ENCODE assay signal across 8 mouse cellular contexts in the genomic region with DNA sequence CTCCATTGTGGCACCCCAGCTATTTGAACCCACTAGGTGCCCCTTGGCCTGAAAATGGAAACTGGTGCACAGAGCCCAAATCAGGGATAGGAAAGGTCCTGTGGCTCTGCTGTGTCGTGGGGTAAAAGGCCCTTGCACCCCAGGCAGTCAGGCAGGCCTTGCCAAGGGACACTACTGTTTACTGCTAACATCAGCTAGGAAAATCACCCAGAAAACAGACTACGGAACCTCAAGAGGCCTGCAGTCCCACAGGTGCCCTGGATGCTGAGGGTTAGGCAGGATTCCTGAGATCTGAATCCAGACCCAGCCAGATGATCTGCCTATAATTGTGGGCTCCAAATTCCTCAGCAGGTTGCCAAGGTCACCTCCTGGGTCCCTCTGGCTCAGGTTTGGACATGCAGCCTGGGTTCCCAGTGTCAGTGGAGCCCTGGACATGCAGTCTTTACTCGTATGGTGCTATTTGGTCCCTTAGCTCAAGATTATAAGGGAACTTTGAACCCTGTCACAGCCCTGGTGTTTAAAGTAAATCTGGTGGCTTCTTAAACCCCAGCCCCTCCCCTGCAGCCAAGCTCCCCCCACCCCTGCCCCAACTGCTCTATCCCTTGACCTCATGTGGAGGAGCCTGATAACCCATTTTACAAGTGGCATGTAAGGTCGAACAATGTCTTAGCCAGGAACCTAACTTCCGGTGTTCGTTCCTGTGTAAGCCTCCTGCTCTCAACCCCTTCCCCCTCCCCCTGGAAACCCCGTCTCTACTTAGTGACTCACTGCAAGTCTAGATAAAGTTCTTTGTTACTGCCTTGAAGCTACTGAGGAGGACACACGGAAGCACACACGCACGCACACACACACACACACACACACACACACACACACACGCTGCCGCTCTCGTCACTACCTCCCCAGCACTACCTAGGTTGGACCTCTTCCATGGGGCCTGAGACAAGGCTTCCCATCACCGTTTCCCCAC. TPM values are rescaled to one million over a fixed set of nuclear protein-coding genes. Genes with fewer than 3 reads are reported as not detected.
DNase-seq lines count a peak whose midpoint lies in the region; ATAC-seq and TF ChIP-seq lines count a peak whose summit lies in the region.

No protein-coding gene starts in this region.

- H3K36me3 ChIP-seq in embryonic facial prominence, embryonic 11.5 days (replicated peaks; ENCODE audit: control insufficient read depth, insufficient read depth, low read depth, low read length): no peaks in the 10 kb centered on the region
- no peaks in the 10 kb centered on the region for H3K36me3 ChIP-seq in kidney, embryonic 15.5 days
- H3K36me3 ChIP-seq in neural tube, embryonic 15.5 days: no peaks in the 10 kb centered on the region
- no peaks in the 10 kb centered on the region for H3K36me3 ChIP-seq in midbrain, postnatal 0 days (ENCODE audit: insufficient read depth, low read length)

- no peak overlapping the region for H3K9ac ChIP-seq in embryonic facial prominence, embryonic 11.5 days (replicated peaks; ENCODE audit: low read length)
- no peak overlapping the region for H3K9ac ChIP-seq in kidney, embryonic 15.5 days
- H3K9ac ChIP-seq in neural tube, embryonic 15.5 days (replicated peaks): no peak overlapping the region
- no peak overlapping the region for H3K9ac ChIP-seq in midbrain, postnatal 0 days (replicated peaks; ENCODE audit: low read length, poor library complexity, severe bottlenecking)

- no peak overlapping the region for H3K27ac ChIP-seq in embryonic facial prominence, embryonic 11.5 days (replicated peaks; ENCODE audit: low read depth, low read length)
- peak overlapping the region; percentile 39 for H3K27ac ChIP-seq in kidney, embryonic 15.5 days
- no peak overlapping the region for H3K27ac ChIP-seq in neural tube, embryonic 15.5 days (replicated peaks)
- no peak overlapping the region for H3K27ac ChIP-seq in midbrain, postnatal 0 days (ENCODE audit: low read depth, low read length)

- no peak for TF ChIP-seq CTCF in midbrain, postnatal 0 days (IDR thresholded peaks at IDR 0.05)

- peak; percentile 15 to 41 for DNase-seq in urinary bladder, adult 18-20 months (ENCODE audit: low spot score in 2 of 2)
- no peak for DNase-seq in urinary bladder, postnatal 4 days (ENCODE audit: low spot score in 2 of 2)
- DNase-seq in embryonic facial prominence, embryonic 11.5 days (ENCODE audit: low spot score): peak; percentile 26
- peak; percentile 39 for DNase-seq in lung, postnatal 25 days (ENCODE audit: low spot score)
- no peak for DNase-seq in cerebellum, postnatal 4 days (ENCODE audit: low spot score in 2 of 2)
- DNase-seq in midbrain, postnatal 0 days (ENCODE audit: low spot score): no peak

- H3K4me3 ChIP-seq in embryonic facial prominence, embryonic 11.5 days (ENCODE audit: low read depth, low read length): no peak overlapping the region
- no peak overlapping the region for H3K4me3 ChIP-seq in kidney, embryonic 15.5 days (replicated peaks)
- no peak overlapping the region for H3K4me3 ChIP-seq in neural tube, embryonic 15.5 days (replicated peaks)
- H3K4me3 ChIP-seq in midbrain, postnatal 0 days (ENCODE audit: low read depth, low read length): no peak overlapping the region

- 78% methylated on average over 14 of the region's 14 CpGs for WGBS in embryonic facial prominence, embryonic 11.5 days
- 53% methylated on average over 14 of the region's 14 CpGs for WGBS in kidney, embryonic 15.5 days
- 78% methylated on average over 14 of the region's 14 CpGs for WGBS in neural tube, embryonic 15.5 days
- 72% methylated on average over 14 of the region's 14 CpGs for WGBS in midbrain, postnatal 0 days

- no peak for ATAC-seq in embryonic facial prominence, embryonic 11.5 days (replicated peaks; ENCODE audit: insufficient number of reproducible peaks, low FRiP score, low TSS enrichment, low read depth)
- ATAC-seq in kidney, embryonic 15.5 days (replicated peaks; ENCODE audit: low FRiP score): peak; percentile 49; the same call in 1 of the 2 replicates
- ATAC-seq in neural tube, embryonic 15.5 days (ENCODE audit: low FRiP score): no peak
- no peak for ATAC-seq in midbrain, postnatal 0 days (ENCODE audit: low FRiP score)

- no peaks in the 10 kb centered on the region for H3K27me3 ChIP-seq in embryonic facial prominence, embryonic 11.5 days (ENCODE audit: control insufficient read depth, insufficient read depth, low read length)
- H3K27me3 ChIP-seq in kidney, embryonic 15.5 days: no peaks in the 10 kb centered on the region
- no peaks in the 10 kb centered on the region for H3K27me3 ChIP-seq in neural tube, embryonic 15.5 days (replicated peaks)
- H3K27me3 ChIP-seq in midbrain, postnatal 0 days (ENCODE audit: insufficient read depth, low read length): no peaks in the 10 kb centered on the region

- H3K9me3 ChIP-seq in embryonic facial prominence, embryonic 11.5 days (replicated peaks; ENCODE audit: control insufficient read depth, low read length): no peaks in the 10 kb centered on the region
- H3K9me3 ChIP-seq in kidney, embryonic 15.5 days (replicated peaks): no peaks in the 10 kb centered on the region
- H3K9me3 ChIP-seq in neural tube, embryonic 15.5 days (replicated peaks): no peaks in the 10 kb centered on the region
- no peaks in the 10 kb centered on the region for H3K9me3 ChIP-seq in midbrain, postnatal 0 days (ENCODE audit: low read length)

- no peaks in the 10 kb centered on the region for H3K4me1 ChIP-seq in embryonic facial prominence, embryonic 11.5 days (ENCODE audit: control insufficient read depth, insufficient read depth, low read length)
- peaks cover 40% of the 10 kb centered on the region for H3K4me1 ChIP-seq in kidney, embryonic 15.5 days
- H3K4me1 ChIP-seq in neural tube, embryonic 15.5 days: peaks cover 14% of the 10 kb centered on the region
- H3K4me1 ChIP-seq in midbrain, postnatal 0 days (ENCODE audit: insufficient read depth, low read length): no peaks in the 10 kb centered on the region

- no peak overlapping the region for H3K4me2 ChIP-seq in embryonic facial prominence, embryonic 11.5 days (ENCODE audit: low read depth, low read length)
- no peak overlapping the region for H3K4me2 ChIP-seq in kidney, embryonic 15.5 days
- H3K4me2 ChIP-seq in neural tube, embryonic 15.5 days: no peak overlapping the region
- no peak overlapping the region for H3K4me2 ChIP-seq in midbrain, postnatal 0 days (ENCODE audit: low read depth, low read length, poor library complexity, severe bottlenecking)

RNA-seq across cellular contexts. Expression of a gene that starts 28.6 kb away (rescaled TPM):
- polyA plus RNA-seq in embryonic facial prominence, embryonic 11.5 days (2014; fragmentation: Nextera tagmentation; extraction: Ambion mirVana): 9.5 and 11.5 TPM in 2 replicates
- 12.1 and 14.0 TPM in 2 replicates for polyA plus RNA-seq in kidney, embryonic 15.5 days (2015; fragmentation: Nextera tagmentation; extraction: Ambion mirVana)
- 10.5 and 12.6 TPM in 2 replicates for polyA plus RNA-seq in neural tube, embryonic 15.5 days (2015; fragmentation: Nextera tagmentation; extraction: Ambion mirVana)
- total RNA-seq in midbrain, postnatal 0 days (2014; rRNA removed): 11.8 and 14.0 TPM in 2 replicates
- 12.1 and 13.4 TPM in 2 replicates for polyA plus RNA-seq in midbrain, postnatal 0 days (2015; fragmentation: Nextera tagmentation; extraction: Ambion mirVana)

RNA-seq across cellular contexts. Expression of a gene that starts 31.7 kb away (rescaled TPM):
- 13.6 and 16.9 TPM in 2 replicates for polyA plus RNA-seq in embryonic facial prominence, embryonic 11.5 days (2014; fragmentation: Nextera tagmentation; extraction: Ambion mirVana)
- 10.0 and 10.5 TPM in 2 replicates for polyA plus RNA-seq in kidney, embryonic 15.5 days (2015; fragmentation: Nextera tagmentation; extraction: Ambion mirVana)
- polyA plus RNA-seq in neural tube, embryonic 15.5 days (2015; fragmentation: Nextera tagmentation; extraction: Ambion mirVana): 4.5 and 6.0 TPM in 2 replicates
- 11.3 and 14.9 TPM in 2 replicates for total RNA-seq in midbrain, postnatal 0 days (2014; rRNA removed)
- polyA plus RNA-seq in midbrain, postnatal 0 days (2015; fragmentation: Nextera tagmentation; extraction: Ambion mirVana): 2.5 and 2.7 TPM in 2 replicates

Comparison
In these comparisons a context has a peak if more than half of its experiments do, and no peak if none do; other contexts are left out.
1. DNase-seq: peak in urinary bladder, adult 18-20 months (2 of 2), embryonic facial prominence, embryonic 11.5 days (single experiment) and lung, postnatal 25 days (single experiment); none in urinary bladder, postnatal 4 days (0 of 2), cerebellum, postnatal 4 days (0 of 2) and midbrain, postnatal 0 days (single experiment).